Mouse (Mus musculus) small intestine, adult 2 months (tissue): Measurements from ENCODE around the gene Dnase2a.

Source experiments
- CTCF ChIP-seq: fragments of 200-500 bp; IDR thresholded peaks from 2 replicates; pipeline ENCODE4 v1.5.1; 2012; ENCODE audit warnings: low read depth, mild to moderate bottlenecking, control low read depth, inconsistent platforms, low read length, moderate library complexity, mixed read lengths; ENCODE audit not compliant: insufficient replicate concordance, insufficient read length; ENCODE audit errors: extremely low read depth
- POLR2A ChIP-seq: fragments of 200-500 bp; IDR thresholded peaks from 2 replicates; pipeline ENCODE4 v1.6.1; 2012; ENCODE audit warnings: low read depth, mild to moderate bottlenecking, control low read depth, inconsistent platforms, low read length, moderate library complexity

GRCm38 (mm10) chr8:84963952-84964351 is 55.6 kb downstream of the Dnase2a start:
- TF ChIP-seq CTCF (no peak), POLR2A (no peak)
